Mouse (Mus musculus): ENCODE measurements around the gene Dab1.
A peak's percentile ranks its signal among the peaks of the same experiment; 100 is the strongest.

The Dab1 gene

DNA sequence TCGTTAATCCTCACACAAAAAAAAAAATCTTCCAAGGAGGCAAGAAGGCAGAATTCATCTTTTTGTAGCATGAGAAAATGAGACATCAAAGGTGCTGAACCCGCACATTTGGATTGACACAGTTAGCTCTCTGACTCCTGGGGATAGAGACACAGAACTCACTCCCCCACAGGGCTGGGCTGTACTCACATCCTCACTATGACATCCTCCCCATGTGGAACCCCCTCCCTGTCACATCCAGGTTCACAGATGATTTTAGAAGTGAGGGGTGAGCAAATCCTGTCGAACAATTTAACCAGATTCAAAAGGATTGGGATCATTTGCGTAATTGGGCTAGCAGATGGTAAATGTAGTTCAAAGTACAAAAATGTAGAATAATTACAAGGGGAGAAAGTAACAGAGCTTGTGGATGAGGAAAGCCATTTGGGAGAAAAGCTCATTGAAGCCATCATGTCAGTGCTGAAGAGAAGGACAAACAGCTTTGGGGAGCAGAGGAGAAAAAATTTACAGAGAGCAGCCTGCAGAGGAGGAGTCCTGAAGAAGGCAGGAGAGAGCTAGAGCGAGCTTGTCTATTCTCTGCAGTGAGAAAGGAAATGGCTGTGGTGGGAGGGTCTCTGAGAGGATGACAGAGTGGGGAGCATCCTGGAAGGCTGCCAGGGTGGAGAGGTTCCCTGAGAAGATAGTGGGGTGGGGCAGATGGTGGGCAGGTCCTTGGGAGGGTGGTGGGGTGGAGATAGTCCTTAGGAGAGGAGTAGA lies 890.2 kb downstream of the Dab1 start:
- no peak for DNase-seq (ENCODE audit: low spot score in 2 of 2)

DNA sequence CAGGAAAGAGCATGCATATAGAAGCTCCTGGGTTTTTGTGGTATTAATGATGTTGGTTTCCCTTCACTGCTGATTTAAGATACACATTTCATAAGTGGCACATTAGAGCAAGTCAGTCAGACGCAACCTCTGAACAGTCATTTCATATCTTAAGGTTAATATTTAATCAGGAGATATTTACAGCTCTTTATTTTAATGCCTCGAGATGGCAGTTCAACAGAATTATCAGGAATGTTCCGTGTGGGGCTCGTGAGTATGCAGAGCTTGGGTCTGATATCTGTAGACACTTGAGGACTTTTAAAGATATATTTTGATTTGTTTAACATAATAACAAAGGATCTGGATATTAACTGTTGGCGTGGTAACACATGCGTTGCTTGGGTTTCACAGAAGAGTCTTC lies 892.7 kb downstream of the Dab1 start:
- no peak for DNase-seq (ENCODE audit: low spot score in 2 of 2)

DNA sequence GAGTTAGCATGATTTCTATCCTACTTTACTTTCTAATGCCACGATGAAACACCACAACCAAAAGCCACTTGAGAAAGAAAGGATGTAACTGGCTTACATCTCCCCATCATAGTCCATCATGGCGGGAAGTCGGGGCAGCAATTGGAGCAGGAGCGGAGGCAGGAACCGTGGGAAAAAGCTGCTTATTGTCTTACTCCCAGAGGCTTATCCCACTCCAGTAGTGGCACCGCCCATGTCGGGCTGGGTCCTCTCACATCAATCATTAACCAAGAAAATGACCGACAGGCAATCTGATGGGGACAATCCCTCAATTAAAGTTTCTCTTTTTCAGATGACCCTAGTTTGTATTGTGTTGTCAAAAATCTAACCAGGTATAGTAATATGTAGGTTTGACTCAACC lies 893.4 kb downstream of the Dab1 start:
- DNase-seq (ENCODE audit: low spot score in 2 of 2): no peak

DNA sequence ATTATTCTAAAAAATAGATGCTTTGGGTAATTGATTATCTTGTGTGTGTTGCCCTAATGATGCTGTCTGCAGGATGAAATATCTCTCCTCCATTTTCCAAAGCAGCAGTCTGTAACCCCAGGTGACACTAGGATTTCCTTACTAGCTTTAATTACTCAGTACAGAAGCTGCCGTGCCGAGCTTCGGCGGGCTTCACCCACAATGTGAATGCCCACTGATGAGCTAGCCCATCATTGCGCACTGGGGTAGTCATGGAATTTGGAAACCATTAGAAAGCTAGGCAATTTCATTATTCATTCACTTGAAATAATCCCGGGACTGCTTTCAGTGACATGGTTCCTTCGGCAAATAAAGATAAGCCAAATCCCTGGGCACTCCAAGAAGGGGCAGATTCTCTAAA lies 894.5 kb downstream of the Dab1 start:
- DNase-seq (ENCODE audit: low spot score in 2 of 2): no peak

DNA sequence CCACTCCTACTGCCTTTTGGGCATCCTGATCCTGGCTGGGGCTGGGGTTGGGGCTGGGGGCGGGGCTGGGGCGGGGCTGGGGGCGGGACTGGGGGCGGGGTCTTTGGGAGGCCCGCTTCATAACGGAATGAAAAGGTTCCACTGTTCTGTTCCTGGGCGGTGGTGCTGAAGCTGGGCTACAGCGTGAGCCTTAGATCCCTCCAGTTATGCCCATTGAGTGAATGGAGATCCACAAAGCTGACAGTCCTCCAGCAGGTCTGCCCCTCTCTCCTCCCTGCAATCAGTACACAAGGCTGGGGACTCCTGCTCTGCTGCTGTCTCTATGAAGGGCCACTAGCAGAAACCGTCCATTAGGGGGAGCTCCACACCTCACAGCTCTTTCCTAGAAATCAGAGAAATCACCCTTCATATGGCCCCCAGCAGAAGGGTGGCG lies 895.4 kb downstream of the Dab1 start:
- peak in 1 of 2 experiments; percentile 58 for DNase-seq (ENCODE audit: low spot score in 2 of 2)

DNA sequence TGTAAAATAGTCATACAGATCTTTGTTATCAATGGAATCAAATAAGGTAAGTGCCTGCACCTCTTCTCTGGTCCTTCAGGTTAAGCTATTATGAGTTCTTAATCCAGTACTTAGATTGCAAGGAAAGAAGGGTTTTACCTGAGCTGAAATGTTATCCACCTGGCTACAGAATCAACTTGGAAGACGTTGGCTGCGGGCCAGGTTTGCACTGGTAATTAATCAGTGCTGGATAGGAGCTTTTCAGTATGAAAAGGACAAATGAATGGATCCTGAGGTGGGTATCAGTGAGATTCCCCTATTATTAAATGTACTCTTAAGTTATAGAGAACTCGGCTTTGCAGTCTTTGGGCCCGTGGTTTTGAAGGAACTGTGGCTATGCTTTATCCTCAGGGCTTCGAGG lies 896.5 kb downstream of the Dab1 start:
- DNase-seq (ENCODE audit: low spot score in 2 of 2): no peak

DNA sequence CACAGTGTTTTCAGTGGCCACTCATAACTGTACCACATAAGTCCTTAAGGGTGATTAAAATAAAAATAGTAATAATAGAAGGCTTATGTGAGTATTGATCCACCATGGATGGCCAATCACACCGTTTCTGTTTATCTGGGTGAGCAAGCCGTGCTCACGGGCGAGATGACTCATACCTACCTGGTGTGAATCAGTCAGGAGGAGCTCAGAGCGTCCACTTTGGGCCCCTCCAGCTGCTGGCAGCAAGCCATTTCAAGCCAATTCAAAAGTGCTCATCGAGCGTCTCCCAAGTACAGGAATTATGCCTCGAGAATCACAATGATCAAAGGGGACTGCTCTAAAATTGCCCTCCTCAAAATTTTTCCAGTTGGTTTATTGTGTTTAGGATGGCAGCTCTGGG lies 903.2 kb downstream of the Dab1 start:
- no peak for DNase-seq (ENCODE audit: low spot score in 2 of 2)

DNA sequence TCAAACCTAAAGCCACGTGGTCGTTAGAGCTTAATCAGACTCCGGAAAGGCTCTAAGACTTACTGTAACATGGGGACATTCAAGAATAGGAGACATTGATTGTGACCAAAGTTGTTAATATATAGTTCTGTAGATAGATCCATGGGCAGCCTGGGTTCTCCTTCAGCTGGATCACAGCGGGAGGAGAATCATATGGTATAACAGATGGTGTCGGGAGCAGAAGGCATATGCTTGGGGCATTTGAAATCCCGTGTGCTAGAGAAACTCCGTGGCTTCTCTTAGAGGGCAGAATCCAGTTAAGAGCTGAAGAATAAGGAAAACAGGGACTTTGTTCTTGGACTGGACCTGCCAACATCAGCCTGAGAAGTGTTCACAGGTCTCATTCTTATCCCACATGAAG lies 904.6 kb downstream of the Dab1 start:
- DNase-seq (ENCODE audit: low spot score in 2 of 2): peak in 1 of 2 experiments; percentile 35

DNA sequence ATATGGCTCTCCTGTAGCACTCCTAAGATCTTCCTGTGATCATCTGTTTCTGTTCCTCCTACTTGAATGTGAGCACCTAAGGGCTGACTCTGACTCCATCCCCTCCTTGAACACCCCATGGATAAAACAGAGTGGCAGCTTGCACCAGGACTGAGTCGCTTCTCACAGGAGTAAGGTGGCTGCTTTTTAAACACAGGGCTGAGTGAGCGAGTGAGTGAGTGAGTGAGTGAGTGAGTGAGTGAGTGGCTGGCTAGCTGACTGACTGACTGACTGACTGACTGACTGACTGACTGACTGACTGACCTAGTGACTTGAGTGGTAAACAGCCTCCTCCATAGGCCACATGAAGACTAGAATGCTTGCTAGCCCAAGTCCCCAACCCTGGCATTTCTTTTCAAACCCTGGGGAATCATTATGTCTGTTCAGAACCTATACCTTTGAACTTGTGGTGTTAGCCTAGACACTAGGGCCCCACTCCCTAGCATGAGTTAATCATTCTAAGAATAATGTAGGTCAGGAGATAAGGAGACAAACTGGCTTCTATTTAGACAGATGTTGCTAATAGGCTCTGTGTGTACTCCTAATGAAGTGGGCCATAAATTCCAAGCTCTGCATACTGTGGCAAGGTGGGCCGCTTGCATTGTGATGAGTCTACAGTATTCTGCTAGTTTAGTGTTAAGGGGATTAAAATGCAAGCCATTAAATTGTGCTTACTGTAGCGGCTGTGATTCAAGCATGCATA lies 910.9 kb downstream of the Dab1 start:
- no peak for DNase-seq (ENCODE audit: low spot score in 2 of 2)

DNA sequence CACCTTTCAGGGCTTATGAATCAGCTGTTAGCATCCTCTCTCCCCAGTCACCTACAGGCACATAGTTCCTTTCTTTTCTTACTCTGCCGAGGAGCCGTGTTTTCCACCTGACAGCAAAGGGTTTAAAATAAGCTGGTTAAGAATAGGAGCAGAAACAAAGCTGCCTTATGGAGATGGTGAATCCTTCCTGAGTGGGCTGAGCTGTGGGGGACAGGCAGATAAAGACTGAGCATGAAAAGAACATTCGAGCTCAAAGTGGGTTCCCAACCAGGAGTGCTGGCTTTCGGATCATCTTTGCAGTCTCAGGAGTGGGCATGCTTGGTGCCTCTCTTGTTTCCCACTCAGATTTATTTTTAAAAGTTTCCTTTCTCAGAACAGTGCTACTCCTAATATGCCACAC lies 913.7 kb downstream of the Dab1 start:
- DNase-seq (ENCODE audit: low spot score in 2 of 2): peak; percentile 48 to 73

DNA sequence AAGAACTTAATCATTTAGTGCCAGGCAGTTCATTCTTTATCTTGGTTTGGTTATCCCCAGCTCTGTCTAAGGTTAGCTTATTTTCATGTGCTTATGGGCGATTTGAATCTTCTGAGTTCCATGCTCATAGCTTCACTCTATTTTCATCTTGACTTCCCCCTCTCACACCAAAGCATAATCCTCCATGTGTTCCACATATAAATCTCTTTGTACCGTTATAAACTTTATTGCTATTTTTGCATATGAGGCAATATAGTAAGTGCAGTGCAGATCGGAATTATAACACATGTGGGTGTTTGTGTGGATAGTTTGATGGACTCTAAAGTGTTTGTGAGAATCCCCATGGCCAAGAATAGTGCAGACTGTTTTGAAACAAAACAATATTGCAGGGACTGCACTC lies 919.3 kb downstream of the Dab1 start:
- DNase-seq (ENCODE audit: low spot score in 2 of 2): peak in 1 of 2 experiments; percentile 21

DNA sequence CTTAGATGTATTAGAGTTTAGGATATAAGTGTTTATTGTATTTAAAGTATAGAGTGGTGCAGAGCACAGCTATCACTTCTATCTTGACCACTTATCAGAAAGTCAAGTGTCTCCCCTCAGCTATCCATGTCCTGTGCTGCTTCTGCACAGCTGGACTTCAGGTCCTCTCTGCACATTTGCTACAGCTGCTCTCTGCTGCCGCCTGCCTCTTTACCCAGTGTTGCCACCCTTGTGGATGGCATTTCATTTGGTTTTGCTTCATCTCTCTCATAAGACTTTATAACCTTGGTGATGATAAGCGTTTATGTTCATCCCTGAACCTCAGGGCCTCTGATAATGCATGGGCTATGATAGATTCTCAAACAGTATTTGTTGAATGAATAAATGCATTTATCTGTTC lies 919.9 kb downstream of the Dab1 start:
- peak in 1 of 2 experiments; percentile 21 for DNase-seq (ENCODE audit: low spot score in 2 of 2)

DNA sequence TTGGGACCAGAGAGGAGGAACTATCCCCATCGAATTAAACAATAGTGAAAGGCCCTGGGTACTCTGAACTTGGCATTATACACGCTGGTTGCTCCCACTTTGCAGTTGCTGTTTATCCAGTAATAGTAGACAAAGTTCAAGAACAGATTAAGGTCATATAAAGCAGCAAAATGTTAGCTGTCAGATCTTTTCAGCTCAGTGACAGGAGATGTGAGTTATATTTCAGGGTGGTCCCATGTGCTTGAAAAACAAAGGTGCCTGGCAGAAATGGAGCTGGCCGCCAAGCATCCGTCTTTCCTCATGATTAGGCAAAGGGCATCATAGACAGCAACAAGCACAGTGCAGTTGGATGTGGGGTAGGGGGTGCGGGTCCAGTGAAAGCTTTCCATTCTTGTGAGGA lies 927.9 kb downstream of the Dab1 start:
- DNase-seq (ENCODE audit: low spot score in 2 of 2): no peak

DNA sequence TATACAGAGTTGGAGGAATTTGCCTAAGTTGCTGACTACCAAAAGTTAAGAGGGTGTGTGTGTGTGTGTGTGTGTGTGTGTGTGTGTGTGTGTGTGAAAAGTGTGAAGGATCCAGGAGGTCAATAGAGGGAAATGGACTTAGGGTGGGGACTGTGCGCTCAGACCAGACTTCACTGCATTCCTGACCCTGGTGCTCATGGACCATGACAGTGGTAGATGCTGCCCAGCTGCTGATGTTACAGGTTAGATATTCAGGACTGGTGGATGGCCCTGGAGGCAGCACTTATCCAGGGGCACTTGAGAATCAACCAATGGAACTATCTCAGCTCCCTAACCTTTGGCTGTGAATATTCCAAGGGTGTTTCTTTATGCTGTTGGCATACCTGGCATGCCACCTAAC lies 929.1 kb downstream of the Dab1 start:
- no peak for DNase-seq (ENCODE audit: low spot score in 2 of 2)

DNA sequence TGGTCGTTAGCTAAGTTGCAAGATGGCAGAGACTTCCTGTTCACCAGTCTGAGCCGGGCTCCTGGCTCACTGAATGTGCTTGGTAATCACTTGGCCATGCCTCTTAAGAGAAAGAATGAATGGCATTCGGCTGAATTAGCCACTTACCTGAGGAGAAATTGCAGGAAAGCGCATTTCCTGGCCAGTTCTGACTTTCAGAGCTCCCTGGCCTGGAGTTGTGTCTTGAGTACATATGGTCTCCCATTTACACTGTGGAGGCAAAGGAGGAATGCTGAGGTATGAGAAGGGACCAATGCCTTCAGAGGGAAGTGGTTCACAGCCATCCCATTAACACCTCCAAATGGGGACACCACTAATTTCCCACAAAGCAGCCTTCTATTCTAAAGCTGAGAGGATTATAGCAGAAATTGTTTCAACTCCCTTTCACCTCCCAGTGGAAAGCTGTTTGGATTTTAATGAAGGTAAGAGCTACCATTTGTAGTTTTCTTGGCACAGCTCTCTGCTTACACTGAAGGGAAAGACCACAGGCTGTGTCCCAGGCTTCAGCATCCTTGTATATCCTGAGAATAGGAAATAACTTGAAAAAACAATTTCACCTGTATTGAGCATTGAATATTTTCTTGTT lies 931.5 kb downstream of the Dab1 start:
- no peak for DNase-seq (ENCODE audit: low spot score in 2 of 2)

DNA sequence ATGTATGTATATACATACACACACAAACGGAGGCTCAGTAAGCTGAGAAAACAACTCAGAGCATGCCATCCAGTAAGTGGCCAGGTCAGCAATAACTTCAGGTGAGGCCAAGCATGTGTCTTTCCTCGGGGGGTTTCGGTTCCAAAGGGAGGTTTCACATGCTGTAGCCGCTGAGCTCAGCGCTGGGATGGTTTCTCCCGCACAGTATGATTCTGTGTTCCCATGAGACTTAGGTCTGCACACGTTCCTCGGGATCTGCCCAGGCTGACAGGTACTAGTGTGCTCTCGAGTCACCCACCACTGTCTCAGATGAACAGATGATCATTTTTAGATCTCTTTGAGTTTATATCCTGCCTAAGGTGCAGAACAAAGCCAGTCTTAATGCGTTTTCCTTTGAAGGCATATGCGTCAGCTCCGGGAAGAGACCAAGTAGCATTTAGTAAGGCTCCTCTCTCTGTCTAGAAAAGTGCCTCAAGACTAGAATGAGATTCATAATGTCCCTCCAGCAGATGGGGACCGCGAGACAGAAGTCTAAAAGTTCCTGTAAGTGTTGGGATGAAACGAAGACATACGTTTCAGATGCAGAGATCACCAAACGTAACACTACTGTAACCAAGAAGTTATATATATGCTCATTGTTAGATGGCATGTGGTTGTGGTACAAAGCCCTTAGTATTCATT lies 932.4 kb downstream of the Dab1 start:
- no peak for DNase-seq (ENCODE audit: low spot score in 2 of 2)

DNA sequence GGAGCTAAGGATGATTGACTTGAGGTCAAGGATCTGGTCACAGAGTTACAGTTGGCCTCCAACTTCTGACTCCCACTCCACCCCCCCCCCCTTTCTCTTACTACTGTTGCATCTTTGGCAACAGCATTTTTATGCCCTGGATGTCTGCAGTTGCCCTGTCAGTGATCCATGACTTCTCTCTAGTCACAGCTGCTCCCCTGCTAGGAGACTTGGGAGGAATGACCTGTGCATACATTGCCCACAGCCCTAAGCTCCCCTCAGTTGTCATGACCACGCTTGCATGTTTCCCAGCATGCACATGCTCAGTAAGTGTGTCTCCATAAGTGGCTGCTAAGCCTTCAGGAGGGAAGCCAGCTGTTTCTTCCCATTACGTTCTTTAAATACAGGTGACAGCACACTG lies 936.2 kb downstream of the Dab1 start:
- no peak for DNase-seq (ENCODE audit: low spot score in 2 of 2)

DNA sequence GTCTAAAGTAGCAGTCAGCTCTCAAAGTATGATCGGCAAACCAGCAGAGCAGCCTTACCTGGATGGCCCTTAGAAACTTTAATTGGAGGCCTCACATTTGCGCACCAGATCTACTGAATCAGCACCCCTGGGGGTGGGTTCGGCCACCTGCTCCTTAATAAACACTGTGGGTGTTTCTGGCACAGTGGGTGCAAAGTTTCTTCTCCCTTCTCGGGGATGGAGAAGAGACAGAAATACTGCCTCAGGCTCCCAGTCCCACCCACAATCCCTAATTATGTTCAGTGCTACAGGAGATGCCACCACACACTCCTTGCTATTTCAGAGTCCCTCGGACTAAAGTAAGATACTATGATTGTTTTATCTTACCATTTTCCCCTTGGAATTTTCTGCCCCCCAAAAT lies 944.4 kb downstream of the Dab1 start:
- DNase-seq (ENCODE audit: low spot score in 2 of 2): peak; percentile 17 to 31

DNA sequence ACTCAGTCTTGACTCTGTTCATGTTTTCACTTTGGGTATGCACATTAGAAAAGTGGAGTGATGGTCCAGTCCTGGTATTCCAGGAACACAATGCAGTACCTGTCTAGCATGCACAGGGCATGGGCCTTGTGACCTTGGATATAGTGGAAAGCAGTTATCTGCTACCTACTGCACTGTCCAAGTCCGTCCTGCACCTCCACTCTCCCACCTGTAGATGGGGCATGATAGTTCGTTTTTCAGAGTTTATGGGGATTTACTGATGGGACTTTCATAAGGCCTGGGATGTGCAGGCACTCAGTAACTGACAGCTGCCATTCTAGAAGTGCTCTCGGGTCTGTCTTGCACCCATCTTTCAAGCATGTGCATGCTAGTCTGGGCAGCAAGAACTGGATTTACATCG lies 951.4 kb downstream of the Dab1 start:
- DNase-seq (ENCODE audit: low spot score in 2 of 2): no peak

DNA sequence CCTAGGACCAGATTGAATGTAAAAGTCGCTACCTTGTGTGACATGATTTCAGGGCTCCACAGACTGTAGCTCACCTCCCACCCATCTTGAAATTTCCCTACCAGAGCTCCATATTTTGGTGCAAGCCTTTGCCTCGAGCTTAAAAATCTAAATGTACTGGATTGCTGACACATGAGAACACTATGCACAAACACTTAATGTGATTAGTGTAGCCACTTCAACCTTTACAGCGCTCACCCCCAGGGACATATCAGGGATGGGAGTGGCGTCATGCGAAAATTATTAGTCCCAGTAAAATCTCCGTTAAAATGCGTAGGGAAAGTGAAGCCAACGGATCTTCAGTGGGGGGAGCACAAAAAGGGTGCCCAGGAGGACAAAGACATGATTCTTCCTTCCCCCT lies 953.3 kb downstream of the Dab1 start:
- no peak for DNase-seq (ENCODE audit: low spot score in 2 of 2)

DNA sequence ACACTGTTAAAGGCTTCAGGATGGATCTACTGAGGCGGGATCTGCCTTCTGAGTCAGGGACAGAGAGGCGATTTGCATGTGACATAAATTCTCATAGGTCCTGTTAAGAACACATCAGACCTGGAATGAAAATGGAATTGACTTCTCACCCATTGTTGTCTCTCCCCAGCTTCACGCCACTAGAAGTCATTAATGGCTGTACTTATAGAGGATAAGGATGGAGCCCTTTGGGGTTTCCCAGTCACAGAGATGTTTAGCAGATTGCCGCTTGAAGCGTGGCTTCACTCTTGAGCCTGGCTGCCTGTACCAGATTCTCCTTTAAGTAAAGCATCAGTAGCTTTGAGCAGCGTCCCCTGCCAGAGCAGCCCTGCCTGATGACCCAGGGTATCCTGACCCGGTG lies 954.3 kb downstream of the Dab1 start:
- DNase-seq (ENCODE audit: low spot score in 2 of 2): no peak

DNA sequence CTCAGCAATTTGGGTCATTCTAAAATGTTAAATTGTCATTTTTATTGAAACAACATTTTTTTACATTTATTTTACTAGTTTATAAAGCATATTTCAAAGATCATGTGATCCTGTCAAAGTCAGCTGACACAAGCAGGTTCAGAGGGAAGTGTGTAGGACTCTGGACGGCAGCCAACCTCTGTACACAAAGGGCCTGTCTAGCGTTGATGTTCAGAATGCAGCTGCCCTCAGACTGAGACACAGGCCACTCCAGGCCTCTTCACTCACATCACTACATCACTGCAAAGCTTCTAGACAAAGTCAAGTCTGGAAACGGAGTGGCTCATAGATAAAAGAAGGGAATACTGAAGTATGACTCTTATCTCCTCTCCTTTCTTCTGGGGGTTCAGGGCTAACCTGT lies 959.2 kb downstream of the Dab1 start:
- no peak for DNase-seq (ENCODE audit: low spot score in 2 of 2)
